Mouse (Mus musculus) liver, postnatal 0 days (tissue): ENCODE results near the gene Nfasc. TPM values are rescaled to one million over a fixed set of nuclear protein-coding genes. Genes with fewer than 3 reads are reported as not detected.
A peak's percentile ranks its signal among the peaks of the same experiment; 100 is the strongest.

Experiments used
- ATAC-seq: fragments of 200-750 bp; cut with Nextera tagmentation; 2 replicates; pipeline ENCODE4 v1.8.0; 2017; ENCODE audit warnings: mild to moderate bottlenecking, moderate library complexity
- DNase-seq: peaks from one replicate; pipeline ENCODE4 v3.0.0-alpha.2; 2016
- H3K27ac ChIP-seq: fragments of 300-500 bp; sonication (generic); 2 replicates; pipeline ENCODE4 v1.5.1; 2014; ENCODE audit warnings: antibody characterized with exemption, moderate library complexity, mild to moderate bottlenecking, low read depth
- H3K27me3 ChIP-seq: fragments of 300-500 bp; sonication (generic); 2 replicates; pipeline ENCODE4 v1.6.1; 2014; ENCODE audit warnings: low read length, control low read depth, mixed read lengths; ENCODE audit not compliant: insufficient read depth
- H3K36me3 ChIP-seq: fragments of 300-500 bp; sonication (generic); replicated peaks from 2 replicates; pipeline ENCODE4 v1.6.1; 2014; ENCODE audit warnings: mild to moderate bottlenecking, control low read depth, low read length, moderate library complexity, mixed read lengths; ENCODE audit not compliant: insufficient read depth
- H3K4me1 ChIP-seq: fragments of 300-500 bp; sonication (generic); 2 replicates; pipeline ENCODE4 v1.6.1; 2014; ENCODE audit warnings: antibody characterized with exemption, mild to moderate bottlenecking, control low read depth; ENCODE audit not compliant: insufficient read depth
- H3K4me2 ChIP-seq: fragments of 300-500 bp; sonication (generic); 2 replicates; pipeline ENCODE4 v1.6.1; 2014; ENCODE audit warnings: low read depth, mild to moderate bottlenecking, low read length, moderate library complexity, mixed read lengths
- H3K4me3 ChIP-seq: fragments of 300-500 bp; sonication (generic); 2 replicates; pipeline ENCODE4 v1.5.1; 2014; ENCODE audit warnings: low read depth, low read length
- H3K9ac ChIP-seq: fragments of 300-500 bp; sonication (generic); replicated peaks from 2 replicates; pipeline ENCODE4 v1.6.1; 2014; ENCODE audit warnings: mild to moderate bottlenecking, moderate library complexity
- H3K9me3 ChIP-seq: fragments of 300-500 bp; sonication (generic); 2 replicates; pipeline ENCODE4 v1.6.1; 2016; ENCODE audit warnings: mild to moderate bottlenecking, control low read depth, low read length, mixed read lengths
- CTCF ChIP-seq: sonication (generic); IDR thresholded peaks from 2 replicates; pipeline ENCODE4 v1.5.1; 2016; ENCODE audit warnings: antibody characterized with exemption, low read depth
- EP300 ChIP-seq: IDR thresholded peaks from 2 replicates; pipeline ENCODE4 v1.6.1; 2016; ENCODE audit warnings: antibody characterized with exemption, low read depth, mild to moderate bottlenecking
- WGBS: fragments of 180-500 bp; shearing (Covaris S2); extraction: QIAGEN DNeasy Blood & Tissue Kit; methylation state at CpG from one replicate; pipeline ENCODE4 v1.1.7; 2014; ENCODE audit not compliant: insufficient replicate concordance; 5-methylcytosine and 5-hydroxymethylcytosine counted together
- polyA plus RNA-seq: library from polyadenylated mRNA; unstranded; fragments of >200 nt; fragmentation: Nextera tagmentation; extraction: Ambion mirVana; gene quantifications from 2 replicates; pipeline ENCODE4 v1.2.1, GENCODE M21; 2015

Gene Nfasc
- polyA plus RNA-seq, 1 experiment from 2014 or later: 0.09 TPM

DNA sequence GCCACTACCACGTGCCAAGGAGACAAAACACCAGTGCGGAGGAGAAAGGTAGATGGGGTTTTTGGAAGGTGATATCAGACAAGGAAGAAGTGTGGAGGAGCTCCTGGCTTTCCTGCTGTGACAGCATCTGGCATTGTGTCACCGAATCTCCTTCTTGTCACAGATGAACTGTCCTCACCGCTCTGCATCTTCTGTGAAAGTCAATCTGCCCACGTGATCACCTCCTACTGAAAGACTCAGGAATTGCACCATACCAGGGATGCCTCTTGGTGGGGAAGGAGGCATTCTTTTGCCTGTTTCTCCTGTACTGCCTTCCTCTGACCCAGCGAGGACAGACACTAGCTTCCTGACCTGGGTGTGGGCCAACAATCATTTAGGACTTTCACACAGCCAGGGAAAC lies 86.0 kb downstream of the Nfasc start:
- H3K9ac ChIP-seq: no peak overlapping the region
- ATAC-seq: no peak
- no peak overlapping the region for H3K4me2 ChIP-seq
- no peak overlapping the region for H3K4me3 ChIP-seq
- 58% methylated on average over 6 of the region's 6 CpGs for WGBS
- DNase-seq: no peak
- TF ChIP-seq CTCF (no peak), EP300 (no peak)
- no peaks in the 10 kb centered on the region for H3K4me1 ChIP-seq
- no peaks in the 10 kb centered on the region for H3K9me3 ChIP-seq
- H3K36me3 ChIP-seq: no peaks in the 10 kb centered on the region
- 0 out of 2 replicates have a peak, but pooled peaks cover 3% of the 10 kb centered on the region for H3K27me3 ChIP-seq
- H3K27ac ChIP-seq: no peak overlapping the region

DNA sequence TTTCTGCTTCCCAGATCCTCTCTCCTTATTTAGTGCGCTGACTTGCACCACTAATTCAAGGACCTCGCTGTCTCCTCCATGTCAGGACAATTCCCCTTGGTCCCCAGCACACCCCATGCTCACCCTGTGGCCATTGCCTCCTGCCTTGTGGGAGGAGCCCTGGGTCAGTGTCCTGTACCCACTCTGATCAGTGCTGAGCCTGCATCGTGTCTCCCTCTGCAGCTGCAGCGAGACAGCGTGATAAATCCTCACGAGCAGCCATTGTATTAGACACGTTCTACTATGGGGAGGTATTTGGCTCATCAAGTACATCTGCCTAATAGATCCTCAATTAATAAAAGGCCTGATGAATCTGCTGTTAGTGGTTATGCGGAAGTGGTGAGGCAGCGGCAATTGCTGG lies 86.8 kb downstream of the Nfasc start:
- 66% methylated on average over 9 of the region's 9 CpGs for WGBS
- Histone ChIP-seq H3K9ac (no peak overlapping the region), H3K4me3 (no peak overlapping the region), H3K9me3 (no peaks in the 10 kb centered on the region), H3K27ac (no peak overlapping the region), H3K27me3 (0 out of 2 replicates have a peak, but pooled peaks cover 3% of the 10 kb centered on the region), H3K4me1 (no peaks in the 10 kb centered on the region), H3K36me3 (no peaks in the 10 kb centered on the region), H3K4me2 (no peak overlapping the region)
- ATAC-seq (no peak), DNase-seq (no peak)
- TF ChIP-seq CTCF (no peak), EP300 (no peak)

DNA sequence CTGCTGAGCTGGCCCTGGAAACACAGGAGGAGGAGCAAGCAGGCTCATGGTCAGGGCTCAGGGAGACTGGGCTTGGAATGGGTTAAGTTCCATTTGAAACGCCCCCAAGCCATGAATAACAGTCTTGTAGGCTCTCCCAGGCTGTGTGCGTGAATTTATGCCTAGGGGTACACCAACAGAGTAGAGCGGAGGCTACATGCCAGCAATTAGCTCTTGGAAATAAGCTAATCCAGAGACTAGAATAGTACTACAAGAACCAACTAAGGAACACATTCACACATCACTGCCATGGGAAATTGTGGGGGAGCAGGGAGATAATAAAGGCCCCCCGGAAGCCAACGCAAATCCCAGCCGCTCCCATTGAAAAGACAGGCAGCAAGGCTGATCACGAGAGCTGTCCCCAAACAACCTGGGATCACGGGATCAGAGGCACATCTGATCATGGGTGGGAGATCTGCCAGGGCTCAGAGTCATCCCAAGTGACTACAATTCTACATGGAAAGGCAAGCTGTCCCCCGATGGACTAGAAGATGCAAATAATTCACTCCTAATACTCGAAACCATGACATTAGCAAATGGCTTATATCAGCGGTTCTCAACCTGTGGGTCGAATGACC lies 87.6 kb downstream of the Nfasc start:
- no peak for ATAC-seq
- no peak for DNase-seq
- H3K9ac ChIP-seq: no peak overlapping the region
- no peak overlapping the region for H3K4me3 ChIP-seq
- no peak overlapping the region for H3K4me2 ChIP-seq
- TF ChIP-seq EP300 (no peak), CTCF (no peak)
- no peaks in the 10 kb centered on the region for H3K9me3 ChIP-seq
- no peaks in the 10 kb centered on the region for H3K36me3 ChIP-seq
- H3K27ac ChIP-seq: no peak overlapping the region
- H3K4me1 ChIP-seq: no peaks in the 10 kb centered on the region
- 75% methylated on average over 12 of the region's 12 CpGs for WGBS
- H3K27me3 ChIP-seq: 0 out of 2 replicates have a peak, but pooled peaks cover 3% of the 10 kb centered on the region

DNA sequence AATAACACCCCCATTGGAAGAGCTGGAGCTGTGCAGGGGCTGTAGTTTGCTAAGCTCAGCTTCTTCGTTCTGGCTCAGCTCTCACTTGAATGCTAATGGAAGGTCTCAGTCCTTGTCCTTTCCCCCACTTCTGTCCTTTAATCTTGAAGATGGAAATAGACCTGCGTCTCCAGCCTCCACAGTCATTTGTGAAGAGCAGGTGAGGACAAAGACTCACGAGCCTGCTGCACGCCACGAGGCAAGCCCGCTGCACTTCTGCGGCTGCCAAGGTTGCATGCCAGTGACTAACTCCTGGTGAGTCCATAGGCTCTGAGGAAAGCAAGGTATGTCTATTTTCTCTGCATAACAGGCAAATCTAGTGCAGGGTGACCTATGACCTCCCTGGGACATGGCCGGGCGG lies 88.4 kb downstream of the Nfasc start:
- Histone ChIP-seq H3K9ac (no peak overlapping the region), H3K27ac (no peak overlapping the region), H3K27me3 (0 out of 2 replicates have a peak, but pooled peaks cover 3% of the 10 kb centered on the region), H3K4me2 (no peak overlapping the region), H3K36me3 (no peaks in the 10 kb centered on the region), H3K4me3 (no peak overlapping the region), H3K9me3 (no peaks in the 10 kb centered on the region), H3K4me1 (peaks cover 4% of the 10 kb centered on the region; the same call in 1 of the 2 replicates)
- WGBS: 74% methylated on average over 9 of the region's 9 CpGs
- no peak for ATAC-seq
- no peak for DNase-seq
- no peak for TF ChIP-seq EP300

DNA sequence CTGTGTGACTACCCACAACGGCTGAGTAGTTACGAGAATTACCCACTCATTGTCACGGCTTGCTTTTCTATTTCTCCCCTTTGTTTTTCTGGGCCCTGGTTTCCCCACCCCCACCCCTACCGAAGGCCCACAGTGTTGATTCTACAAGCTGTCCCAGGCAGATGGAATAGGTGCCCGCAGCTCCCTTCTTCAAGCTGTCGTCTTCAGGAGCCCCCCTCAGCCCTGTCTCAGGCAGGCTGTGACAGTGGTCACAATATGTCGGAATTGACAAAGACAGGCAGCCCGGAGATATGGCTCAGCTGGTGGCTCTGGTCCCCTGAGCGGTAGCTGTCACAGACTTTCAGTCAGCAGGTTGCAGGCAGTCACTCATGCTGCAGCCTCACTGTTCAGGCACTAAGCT lies 90.9 kb downstream of the Nfasc start:
- TF ChIP-seq CTCF: no peak
- TF ChIP-seq EP300: no peak
- DNase-seq (no peak), ATAC-seq (no peak)
- no peak overlapping the region for H3K9ac ChIP-seq
- no peaks in the 10 kb centered on the region for H3K27me3 ChIP-seq
- H3K4me1 ChIP-seq: peaks cover 16% of the 10 kb centered on the region; the same call in 1 of the 2 replicates
- H3K9me3 ChIP-seq: no peaks in the 10 kb centered on the region
- no peak overlapping the region for H3K27ac ChIP-seq
- no peak overlapping the region for H3K4me2 ChIP-seq
- H3K4me3 ChIP-seq: no peak overlapping the region
- 71% methylated on average over 9 of the region's 9 CpGs for WGBS
- H3K36me3 ChIP-seq: no peaks in the 10 kb centered on the region

DNA sequence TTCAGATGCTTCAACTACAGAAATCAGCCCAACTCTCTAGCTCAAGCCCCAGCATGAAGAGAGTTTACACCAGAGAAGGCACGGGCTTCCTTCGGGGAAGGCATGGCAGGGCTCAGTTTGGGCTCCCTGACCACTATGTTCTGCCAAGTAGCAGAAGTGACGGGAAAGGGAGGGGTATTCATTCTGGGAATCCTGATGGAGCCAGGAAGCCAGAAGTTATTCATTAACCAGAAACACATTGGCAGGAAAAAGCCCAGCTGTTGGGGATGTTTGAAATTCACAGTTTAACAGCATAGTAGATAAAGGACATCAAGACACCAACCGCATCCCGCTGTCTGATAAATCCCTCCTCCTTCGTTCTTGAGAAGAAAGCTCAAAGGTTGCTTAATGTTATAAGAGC lies 93.6 kb downstream of the Nfasc start:
- no peaks in the 10 kb centered on the region for H3K9me3 ChIP-seq
- WGBS: 46% methylated on average over 6 of the region's 6 CpGs
- no peak overlapping the region for H3K4me3 ChIP-seq
- no peaks in the 10 kb centered on the region for H3K36me3 ChIP-seq
- no peak overlapping the region for H3K27ac ChIP-seq
- H3K27me3 ChIP-seq: no peaks in the 10 kb centered on the region
- ATAC-seq (no peak), DNase-seq (peak; percentile 25)
- peaks cover 16% of the 10 kb centered on the region; the same call in 1 of the 2 replicates for H3K4me1 ChIP-seq
- TF ChIP-seq EP300 (no peak), CTCF (no peak)
- no peak overlapping the region for H3K9ac ChIP-seq
- no peak overlapping the region for H3K4me2 ChIP-seq
